Mouse (Mus musculus) mesoderm, embryonic 11.5 days (tissue): Measurements from ENCODE around the gene Cx3cr1.

Experiments
- DNase-seq: peaks from one replicate; pipeline ENCODE4 v3.0.0-alpha.2; 2012; ENCODE audit warnings: low read depth, low spot score

Gene Cx3cr1

DNA sequence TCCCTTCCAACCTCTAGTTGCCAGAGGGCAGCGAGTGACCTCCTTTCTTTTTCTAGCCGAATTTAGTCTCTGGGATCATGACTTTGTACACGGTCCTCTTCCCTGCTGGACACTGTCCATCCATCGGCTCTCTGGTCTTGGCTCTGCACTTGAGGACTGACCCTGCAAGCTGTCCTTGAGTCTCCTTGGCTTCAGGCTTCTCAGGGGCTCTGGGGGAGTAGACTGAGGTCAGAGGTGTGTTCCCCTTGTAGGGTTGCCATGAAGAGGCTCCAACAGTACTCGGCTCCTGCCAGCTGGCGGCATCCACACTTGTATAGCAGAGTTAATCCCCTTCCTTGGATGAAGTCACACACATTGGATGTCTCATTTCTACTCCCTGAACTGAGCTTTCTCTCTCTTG lies 70.0 kb downstream of the Cx3cr1 start:
- no peak for DNase-seq

DNA sequence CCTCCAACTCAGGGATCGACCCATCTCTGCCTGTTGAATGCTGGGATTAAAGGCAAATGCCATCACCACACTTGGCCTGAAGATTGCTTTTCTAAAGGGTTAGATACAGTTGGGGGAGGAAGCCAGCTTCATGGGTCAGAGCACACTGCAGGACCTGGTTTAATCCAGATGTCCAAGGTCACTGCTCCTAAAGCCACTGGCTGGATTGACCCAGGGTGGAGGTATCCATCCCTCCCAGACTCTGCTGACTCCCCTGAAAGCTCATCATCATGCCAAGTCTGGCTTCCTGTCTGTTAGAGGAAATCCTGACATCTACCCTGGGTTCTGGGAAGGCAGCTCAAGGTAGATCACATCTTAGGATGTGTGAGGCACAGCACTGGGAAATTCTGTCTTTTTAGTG lies 70.9 kb downstream of the Cx3cr1 start:
- no peak for DNase-seq

DNA sequence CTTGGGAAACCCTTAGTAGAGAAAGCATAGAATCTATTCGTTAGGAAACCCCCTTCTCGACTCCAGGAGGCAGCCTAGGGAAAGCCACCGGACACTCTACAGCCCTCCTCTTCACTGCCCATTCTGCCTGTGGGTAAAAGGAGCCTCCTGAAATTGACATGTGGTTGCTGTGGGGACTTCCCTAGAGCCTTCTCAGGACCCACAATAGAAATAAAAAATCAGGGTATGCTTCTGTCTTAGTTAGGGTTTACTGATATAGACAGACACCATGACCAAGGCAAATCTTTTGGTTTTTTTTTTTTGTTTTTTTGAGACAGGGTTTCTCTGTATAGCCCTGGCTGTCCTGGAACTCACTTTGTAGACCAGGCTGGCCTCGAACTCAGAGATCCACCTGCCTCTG lies 73.6 kb downstream of the Cx3cr1 start:
- no peak for DNase-seq

DNA sequence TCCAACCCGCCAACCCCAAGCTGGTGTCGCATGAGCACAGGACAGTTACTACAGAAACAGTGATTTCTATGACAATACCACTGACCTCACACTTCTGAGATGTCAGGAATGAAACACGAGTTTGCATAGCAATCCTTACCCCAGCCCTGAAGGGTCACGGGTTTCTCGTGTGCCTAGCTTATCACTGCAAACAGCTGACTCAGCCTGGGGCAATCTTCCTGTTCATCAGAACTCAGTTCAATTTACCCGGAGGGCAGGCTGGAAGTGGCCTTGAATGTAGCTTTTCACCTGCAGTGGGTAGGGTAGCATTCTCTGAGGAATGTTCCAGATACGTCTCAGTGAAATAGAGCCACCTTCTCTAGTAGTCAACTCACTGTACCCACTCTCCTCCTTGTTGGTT lies 75.5 kb downstream of the Cx3cr1 start:
- DNase-seq, result no peak

DNA sequence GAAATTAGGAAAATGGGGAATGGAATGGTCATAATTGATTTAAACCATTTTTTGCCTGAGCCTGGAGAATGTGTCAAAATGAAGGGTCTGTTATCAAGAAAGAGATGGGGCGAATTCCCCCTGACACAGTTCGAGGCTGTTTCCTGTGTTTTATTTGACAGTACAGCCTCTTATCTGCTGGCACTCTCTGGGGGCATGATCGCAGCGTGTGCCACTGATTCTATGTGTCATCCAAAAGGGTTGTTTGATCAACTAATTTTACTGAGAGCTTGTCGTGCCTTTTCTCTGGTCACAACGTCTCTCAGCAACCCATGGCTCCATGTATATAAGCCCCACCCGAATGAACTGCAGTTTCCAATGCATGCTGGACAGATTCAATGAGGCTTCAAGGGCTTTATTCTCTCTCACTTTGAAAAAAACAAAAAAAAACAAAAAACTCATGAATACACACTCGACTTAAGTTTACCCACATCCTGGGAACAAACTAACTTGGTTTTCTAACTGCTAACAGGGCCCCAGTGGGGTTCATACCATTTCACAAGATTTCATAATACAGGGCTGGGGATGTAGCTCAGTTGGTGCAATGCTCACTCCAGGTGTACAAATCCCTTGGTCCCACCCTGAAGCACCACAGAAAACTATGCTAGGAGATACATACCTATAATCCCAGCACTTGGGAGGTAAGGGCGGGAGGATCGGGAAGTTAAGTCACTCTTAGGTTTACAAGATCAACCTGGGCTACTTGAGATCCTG lies 76.4 kb downstream of the Cx3cr1 start:
- DNase-seq, result no peak

DNA sequence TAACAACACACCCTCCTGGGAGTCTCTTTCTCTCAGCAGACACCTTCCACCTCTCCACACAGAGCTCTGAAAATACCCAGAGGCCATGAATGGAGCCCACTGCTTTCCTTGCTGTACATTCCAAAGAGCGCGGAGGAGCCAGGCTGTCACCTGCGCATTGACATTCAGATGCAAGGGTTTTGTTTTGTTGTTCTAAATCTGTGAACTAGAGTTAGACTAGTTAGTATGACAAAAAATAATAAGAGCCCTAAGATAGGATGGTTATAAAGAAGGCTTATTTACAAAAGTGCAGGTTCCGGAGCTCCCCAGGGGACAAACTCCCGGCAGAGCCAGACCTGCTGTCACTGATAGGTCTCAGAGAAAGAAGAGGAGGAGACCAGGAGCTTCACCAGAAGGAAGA lies 78.4 kb downstream of the Cx3cr1 start:
- no peak for DNase-seq

DNA sequence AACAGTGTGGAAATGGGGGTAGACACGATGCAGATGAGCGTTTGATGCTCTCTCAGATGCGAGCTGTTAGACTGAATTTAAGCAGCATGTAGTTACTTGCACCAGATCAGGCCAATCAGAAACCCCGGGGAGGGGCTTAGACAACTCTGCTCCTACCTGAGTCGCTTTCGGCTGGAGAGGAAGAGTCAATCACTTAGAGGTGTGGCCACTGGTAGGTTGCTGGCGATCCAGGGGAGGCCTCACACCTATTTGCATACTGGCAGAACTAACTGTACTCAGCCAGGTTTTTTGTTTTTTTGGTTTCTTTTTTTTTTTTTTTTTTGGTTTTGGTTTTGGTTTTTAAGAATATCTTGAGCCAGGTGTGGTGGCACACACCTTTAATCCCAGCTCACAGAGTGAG lies 81.4 kb downstream of the Cx3cr1 start:
- DNase-seq, result no peak

DNA sequence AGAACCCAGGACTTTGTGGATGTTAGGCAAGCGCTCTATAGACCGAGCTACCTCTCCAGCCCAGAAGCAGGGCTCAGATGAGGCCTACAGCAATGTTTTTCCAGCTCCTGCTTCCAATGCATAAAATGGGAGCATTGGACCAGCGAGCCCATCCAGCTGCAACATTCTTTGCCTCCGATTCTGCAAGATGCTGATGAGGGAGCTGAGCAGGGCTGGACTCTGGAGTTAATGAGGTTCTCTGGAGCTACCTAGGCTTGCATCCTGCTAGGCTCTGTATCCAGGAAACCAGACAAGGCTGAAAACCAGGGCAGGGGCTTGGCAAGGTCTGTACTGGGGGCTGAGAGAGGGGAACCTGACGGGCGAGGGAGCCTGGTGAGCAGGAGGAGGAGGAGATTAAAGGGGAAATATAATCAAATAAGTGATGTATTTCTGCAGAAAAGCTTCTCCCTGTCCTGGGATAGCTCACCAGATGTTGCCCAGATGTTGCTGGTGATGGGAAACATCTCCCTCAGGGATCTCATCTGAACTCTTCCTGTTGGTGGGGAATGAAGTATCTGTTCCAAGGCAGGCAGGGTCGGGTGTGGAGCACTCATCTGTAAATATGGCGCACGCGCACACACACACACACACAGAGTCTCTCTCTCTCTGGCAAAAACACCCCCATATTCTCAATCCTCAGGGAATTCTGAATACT lies 83.7 kb downstream of the Cx3cr1 start:
- DNase-seq, result peak; percentile 54

DNA sequence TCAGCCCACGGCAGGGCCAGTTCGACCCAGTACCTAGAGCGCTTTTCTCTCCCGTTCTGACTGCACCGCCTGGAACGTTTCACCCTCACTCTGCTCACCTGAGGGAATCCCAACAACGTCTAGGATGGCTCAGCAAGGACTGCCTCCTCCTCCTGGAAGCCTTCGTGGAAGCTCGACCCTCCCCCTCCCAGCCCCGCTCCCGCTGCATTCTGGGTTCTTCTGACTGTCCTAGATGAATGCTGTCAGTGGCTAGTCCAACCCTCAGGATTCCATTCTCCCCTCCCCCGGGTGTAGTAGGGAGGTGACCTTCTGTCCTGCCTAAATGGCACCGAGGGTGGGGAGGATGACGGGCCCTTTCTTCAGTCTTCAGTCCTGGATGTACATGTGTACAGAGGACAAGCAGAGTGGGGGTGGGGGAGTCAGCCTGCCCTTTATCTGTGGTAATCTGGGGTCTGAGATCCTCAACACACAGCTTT lies 85.1 kb downstream of the Cx3cr1 start, which contains the start of gene Csrnp1:
Gene Csrnp1, minus strand, starts transcription at position 123 of the 476 bp plus-strand sequence.
- DNase-seq, result peak; percentile 48

DNA sequence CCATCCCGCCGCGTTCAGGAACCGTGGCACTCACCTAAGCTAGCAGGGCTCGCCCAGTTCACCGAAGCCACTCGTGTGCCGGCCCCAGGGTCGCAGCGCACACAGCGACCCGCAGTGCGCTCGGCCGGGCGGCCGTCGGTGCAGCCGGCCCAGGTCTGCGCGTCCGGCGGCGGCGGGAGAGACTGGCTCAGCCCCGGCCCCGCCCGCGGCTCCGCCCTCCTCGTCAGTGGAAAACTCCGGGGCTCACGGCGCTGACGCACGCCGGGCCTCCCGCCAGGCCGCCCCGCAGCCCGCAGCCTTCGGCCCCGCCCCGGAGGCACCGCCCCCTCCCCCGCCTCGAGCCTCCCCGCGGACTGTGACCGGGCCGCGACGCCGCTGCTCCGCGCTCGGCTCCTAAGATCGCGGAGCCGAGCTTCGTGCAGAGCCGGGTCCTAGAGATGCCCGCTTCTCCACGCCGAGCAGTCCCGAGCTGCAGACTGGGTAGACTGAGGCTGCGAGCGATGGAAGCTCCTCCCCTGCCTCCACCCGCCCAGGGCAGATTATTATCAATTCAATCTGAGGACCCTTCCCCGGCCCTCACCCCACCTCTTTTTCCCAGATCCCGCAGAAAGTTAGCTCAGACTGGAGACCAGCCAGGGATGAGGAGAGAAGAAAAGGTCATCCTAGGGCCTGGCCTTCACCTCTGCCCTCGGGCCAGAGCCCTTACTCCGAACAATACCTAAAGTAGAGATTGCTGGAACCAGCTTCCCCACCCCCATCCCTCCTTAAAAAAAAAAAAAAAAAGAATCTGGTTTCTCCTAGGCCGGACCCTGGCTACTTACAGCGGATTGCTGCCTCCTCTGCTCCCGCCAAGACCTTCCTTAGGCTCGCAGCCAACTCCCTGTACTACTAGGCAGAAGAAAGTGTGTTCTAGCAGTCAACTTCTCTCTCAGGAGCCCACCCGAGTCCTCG lies 85.8 kb downstream of the Cx3cr1 start:
- peak; percentile 74 for DNase-seq

DNA sequence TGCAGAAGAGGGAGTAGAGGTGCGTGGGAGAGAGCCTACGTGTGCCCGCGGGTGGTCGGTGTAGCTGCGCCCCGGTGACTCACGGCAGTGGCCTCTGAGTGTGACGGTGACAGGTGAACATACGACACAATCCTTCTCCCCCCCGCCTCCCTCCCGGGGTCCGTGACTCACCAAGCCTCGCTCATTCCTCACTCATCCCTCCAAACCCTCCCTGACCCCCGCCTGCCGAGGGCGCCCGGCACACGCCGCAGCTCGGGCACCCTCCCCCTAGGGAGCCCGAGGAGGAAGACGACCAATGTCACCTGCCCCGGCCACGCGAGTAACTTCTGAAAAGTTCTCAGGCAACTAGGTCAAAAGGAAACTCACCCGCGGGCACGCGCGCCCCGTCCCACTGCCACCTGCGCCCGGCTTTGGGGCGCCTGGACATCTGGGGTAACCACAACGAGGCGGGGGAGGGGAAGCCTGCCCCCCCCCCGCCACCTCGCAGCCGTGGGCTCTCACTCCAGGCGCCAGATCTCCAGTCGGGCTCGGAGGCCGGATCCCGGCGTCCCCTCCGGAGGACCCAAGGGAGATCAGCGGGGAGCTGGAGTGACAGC lies 86.6 kb downstream of the Cx3cr1 start:
- no peak for DNase-seq

DNA sequence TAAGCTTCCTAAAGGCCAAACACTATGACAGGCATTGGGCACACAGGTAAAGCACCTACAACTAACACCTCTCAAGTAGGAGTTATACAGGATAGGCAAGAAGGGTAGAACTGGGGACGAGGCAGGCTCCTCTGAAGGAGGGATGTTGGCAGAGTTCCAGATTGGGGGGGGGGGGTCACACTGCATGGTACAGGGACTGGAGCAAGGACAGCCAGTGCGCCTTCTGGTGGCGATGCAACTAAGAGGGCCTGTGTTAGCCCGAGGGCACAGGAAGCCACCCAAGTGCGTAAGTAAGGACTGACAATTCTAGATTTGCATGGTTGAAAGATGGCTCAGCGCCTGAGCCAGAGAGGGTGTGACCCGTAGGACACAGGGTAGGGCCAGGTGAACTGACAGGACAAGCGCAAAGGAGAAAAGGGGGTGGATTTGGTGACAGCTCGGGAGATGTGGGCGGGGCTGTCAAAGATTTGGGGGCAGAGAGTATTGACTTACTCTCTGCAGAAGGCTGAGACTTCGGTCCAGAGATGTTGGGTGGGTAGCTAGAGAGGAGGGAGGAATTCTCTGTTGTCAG lies 87.4 kb downstream of the Cx3cr1 start:
- DNase-seq, result peak; percentile 51

DNA sequence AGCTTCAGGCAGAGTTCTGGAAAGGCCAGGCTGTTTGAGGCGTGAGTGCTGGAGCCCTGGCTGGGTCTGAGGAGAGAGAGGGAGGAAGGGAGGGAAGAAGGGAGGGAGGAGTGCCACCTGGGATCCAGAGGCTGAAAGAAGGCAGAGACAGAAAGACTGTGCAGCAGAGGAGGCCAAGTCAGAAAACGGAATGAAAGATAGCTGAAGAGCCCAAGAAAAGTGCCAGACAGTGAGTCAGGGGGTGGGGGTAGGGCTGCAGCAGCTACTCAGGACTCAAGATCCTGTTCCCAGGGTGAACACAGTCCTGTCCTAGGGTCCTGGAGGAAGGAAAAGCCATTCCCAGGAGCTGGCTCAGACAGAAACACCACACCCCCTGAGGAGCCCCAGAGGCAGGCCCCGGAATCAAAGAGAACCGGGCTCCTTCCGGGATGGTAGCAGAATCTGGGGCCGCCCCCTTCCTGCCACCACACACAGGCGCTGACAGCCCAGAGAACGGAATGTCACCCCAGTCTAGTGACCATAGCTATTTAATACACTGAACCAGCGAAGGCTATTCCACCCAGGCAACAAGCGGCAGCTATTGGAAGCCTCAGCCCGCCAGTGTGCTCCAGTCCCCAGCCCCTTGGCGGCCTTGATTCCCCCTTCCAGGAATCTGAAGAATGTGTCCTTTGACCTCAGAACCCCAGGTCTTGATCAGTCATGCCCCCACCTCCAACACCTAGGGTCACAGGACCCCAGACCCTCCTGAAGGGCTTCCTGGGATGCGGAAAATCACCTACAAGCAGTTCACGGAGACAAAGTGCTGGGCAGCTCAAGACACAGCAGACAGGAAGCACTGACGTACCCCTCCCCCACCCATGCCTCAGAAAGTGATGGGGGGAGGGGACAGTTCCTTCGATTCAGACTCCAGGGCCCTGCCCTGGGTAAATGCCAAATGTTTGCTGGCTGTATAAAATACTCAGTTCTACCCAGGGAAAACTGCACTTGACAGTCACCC lies 88.2 kb downstream of the Cx3cr1 start:
- peak; percentile 83 for DNase-seq

DNA sequence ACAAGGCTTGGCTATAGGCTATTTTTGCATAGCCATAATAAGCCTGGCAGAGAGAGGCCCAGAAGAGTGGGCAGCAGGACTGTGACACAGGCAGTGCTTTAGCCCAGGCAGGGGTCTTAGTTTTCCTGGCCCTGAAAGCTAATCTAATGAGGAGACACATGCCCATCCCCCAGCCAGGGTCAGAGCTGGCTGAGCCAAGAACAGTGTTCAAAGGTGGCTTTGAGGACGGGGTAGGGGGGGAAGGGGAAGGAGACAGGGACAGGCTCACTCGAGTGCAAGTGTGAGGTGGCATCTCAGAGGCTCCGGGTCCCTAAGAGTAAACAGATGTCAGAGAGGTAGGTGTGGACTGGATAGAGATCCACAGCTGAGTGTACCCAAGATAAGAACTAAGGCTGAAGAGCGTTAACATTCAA lies 88.9 kb downstream of the Cx3cr1 start:
- no peak for DNase-seq

DNA sequence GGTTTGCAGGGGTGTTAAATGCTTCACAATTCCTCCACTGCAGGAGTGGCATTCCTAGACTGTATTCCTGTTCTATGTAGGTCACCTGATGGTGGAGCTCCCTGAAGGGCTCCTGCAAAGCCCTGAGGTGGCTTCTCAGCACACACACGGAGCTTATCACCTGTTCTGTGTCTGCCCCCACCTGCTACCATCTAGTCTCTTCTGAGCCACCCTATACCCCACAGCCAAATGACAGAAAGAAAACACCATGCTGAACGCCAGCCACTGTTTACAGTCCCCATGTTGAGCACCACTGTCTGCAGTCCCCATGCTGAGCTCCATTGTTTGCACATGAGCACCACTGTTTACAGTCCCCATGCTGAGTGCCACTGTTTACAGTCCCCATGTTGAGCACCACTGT lies 89.9 kb downstream of the Cx3cr1 start:
- no peak for DNase-seq

DNA sequence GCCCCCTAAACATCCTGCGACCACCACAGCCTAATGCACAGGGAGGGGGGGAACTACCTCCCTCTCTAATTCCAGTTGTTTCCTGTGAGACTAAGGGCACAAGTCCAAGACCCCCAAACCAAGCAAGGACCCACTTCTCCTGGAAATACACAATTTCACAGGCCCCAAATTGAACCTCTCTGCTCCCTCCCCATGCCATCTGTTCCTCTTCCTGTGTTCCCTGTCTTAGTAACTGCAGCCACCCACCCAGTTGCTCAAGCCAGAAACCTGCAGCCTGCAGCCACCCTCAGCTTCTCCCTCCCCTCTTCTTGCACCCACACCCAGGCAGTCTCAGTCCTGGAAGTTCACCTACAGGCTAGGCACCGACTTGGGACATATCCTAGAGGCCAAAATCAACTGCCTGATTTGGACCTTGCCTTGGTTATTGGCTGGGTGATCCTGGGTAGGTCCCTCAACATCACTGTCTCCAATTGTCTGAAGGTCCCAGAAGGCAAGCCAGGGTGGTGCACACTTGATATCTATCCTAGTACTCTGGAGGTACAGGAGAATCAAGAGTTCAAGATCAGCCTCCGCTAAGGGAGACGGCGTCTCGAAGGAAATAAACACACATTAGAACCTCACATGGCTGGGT lies 90.8 kb downstream of the Cx3cr1 start:
- DNase-seq, result no peak

DNA sequence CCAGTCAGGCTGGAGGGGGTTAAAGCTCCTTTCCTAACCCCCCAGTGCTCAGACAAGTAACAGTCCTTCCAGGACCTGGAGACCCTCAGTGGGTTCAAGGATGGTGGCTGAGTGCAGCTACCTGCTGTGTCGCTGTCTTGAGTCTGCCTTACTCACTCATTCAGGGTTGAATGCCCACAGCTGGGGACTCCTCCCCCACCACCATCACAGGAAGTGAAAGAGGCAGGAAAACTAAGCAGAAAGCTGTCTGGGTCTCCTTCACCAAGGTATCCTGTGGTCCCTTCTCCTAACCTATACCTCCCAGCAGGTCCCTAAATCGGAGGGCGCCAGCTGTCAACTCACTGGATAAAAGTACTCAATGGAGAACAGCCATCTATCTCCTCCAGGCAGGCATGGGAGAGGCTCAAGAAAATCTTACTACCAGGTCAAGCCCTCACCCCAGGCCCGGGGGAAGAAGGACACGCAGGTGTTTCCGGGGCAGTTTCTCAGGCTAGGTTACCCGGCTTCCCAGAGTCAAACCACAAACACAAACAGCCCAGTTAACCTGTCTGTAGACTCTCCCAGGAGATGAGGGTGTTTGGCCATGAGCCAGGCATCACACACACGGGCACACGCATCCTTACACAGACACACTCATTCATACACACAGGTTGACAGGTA lies 91.4 kb downstream of the Cx3cr1 start:
- DNase-seq, result no peak

DNA sequence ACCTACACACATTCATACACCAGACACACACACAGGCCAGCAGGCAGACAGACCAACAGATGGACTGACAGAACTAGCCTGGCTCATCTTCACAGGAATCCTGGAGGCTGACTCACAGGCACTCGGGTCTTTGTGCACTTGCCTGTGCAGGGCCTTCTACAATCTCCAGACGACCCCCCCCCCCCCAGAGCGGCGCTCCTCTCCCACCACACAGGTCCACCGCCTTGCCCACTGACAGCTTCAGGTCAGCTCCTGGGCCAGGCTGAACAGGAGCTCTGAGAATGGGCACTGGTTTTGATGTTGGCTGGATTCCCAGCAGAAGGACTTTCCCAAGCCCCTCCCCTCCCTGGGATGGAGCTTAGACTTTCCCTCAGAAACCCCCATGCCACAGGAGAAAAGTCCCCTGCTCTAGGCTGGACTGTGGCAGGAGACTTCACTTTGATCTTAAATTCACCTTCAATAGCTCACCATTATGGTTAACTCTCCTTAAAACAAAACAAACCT lies 92.1 kb downstream of the Cx3cr1 start:
- DNase-seq, result no peak
